Mouse (Mus musculus) spleen, adult 2 months (tissue): ENCODE results near the gene Tsku.

Experiments used
- CTCF ChIP-seq: fragments of 200-500 bp; IDR thresholded peaks from 2 replicates; pipeline ENCODE4 v1.5.1; 2011; ENCODE audit warnings: mild to moderate bottlenecking, inconsistent platforms; ENCODE audit not compliant: insufficient read depth, insufficient read length, insufficient replicate concordance; ENCODE audit errors: extremely low read depth
- POLR2A ChIP-seq: fragments of 200-500 bp; IDR thresholded peaks from 2 replicates; pipeline ENCODE4 v1.6.1; 2011; ENCODE audit warnings: low read depth, low read length, inconsistent platforms

GRCm38 (mm10) chr7:98328311-98328710, 32.8 kb downstream of the Tsku start:
- TF ChIP-seq POLR2A (no peak), CTCF (no peak)
